Mouse (Mus musculus) thymus, postnatal 10 days (tissue): Measurements from ENCODE around the gene Ube2h.

Experiments
- DNase-seq, 2 experiments: peaks; one replicate each; pipeline ENCODE4 v3.0.0; 2021; ENCODE audit warnings: low spot score in 2 of 2

Ube2h gene

GRCm38 (mm10) chr6:30299683-30300082, 4.7 kb downstream of the Ube2h start:
- no peak for DNase-seq

GRCm38 (mm10) chr6:30299116-30299515, 5.2 kb downstream of the Ube2h start:
- no peak for DNase-seq

DNA sequence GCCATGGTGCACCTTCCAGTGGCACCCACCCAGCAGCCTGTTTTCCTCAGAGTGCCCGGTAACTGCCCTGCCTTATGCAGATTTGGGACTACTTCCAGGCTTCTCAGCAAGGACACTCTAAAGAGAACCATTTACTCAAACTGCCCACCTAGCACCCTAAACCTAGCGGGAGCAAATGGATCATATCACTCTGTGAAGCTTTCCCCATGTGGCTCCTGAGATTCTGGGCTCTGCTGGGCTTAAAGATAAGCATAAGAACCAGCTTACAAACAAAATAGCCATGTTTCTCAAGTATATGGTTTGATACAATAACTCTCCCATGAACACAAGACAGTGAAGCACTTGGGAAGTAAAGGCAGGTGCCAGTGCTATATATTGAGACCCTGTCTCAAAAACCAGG, 11.8 kb downstream of the Ube2h start:
- DNase-seq: no peak

DNA sequence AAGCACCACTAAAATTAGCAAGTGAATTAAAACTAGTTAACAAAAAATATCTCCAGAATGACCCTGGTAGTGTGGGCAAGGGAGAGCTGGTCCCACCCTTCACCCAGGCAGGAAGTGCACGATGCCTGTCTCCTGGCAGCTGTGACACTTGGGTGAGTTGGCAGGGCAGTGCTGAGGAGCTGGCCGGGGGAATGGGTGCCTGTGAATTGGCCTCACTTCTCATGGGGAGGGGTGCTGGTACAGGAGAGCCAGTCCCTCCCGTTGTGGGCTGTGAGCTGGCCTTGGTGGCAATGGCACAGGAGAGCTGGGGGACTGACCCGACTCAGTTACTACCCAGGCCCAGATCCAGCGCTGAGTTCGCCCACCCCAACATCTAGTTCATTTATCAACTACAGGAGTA, 16.4 kb downstream of the Ube2h start:
- DNase-seq: no peak

- no peak for DNase-seq
Observed at GRCm38 (mm10) chr6:30286642-30287041, 17.7 kb downstream of the Ube2h start.

DNA sequence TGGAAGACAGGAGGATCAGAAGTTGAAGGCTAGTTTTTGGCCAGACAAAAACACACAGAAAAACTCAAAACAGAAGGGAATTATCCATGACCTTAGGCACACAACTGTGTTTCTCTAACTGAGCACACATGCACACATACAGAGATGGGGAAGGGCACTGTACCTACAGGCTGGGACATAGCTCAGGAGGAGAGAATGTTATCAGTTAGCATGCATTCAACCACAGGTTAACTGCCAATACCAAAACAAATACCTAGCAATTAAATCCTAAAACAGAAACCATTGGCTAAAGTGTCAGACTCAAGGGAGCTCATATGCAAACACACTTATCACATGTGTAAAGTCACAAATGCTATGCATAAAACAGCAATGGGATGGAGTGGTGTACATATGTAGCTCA, 20.2 kb downstream of the Ube2h start:
- DNase-seq: no peak

GRCm38 (mm10) chr6:30282361-30282760, 22.0 kb downstream of the Ube2h start:
- DNase-seq: no peak

DNA sequence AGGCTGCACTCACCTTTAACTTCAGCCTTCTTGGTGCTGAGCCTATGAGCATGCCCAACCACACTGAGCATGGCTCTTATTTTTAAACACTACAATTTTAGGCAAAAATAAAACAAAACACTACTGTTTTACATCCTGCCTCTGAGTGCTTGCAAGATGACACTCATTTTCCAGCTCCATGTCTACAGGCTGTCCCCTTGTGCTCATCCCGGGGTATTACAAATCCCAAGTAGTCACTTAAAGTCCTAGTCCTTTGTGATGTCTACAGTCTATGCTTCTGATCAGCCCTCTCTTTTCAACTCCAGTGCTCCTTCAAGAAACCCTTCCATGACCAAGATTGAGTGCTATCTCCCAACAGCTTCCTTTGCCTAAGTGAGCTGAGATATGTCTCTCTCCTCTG, 26.0 kb downstream of the Ube2h start:
- DNase-seq: no peak

DNA sequence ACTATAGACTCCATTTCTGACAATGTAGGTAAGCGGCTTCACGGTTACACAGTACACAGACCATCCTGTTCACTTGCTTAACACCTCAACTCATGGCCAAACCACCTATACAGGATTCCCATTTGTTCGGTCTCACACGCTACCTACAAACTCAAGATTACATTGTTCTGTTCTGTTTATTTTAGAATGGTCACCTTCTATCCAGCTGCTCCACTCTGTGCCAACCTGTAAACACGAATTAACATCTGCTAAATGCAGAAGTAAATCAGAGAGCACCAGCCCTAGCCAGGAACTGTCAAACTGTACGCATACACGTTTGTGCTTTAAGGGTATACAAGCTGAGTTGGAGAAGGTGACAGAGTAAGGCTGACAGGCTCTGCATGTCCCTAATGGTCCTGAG, 27.5 kb downstream of the Ube2h start:
- no peak for DNase-seq

DNA sequence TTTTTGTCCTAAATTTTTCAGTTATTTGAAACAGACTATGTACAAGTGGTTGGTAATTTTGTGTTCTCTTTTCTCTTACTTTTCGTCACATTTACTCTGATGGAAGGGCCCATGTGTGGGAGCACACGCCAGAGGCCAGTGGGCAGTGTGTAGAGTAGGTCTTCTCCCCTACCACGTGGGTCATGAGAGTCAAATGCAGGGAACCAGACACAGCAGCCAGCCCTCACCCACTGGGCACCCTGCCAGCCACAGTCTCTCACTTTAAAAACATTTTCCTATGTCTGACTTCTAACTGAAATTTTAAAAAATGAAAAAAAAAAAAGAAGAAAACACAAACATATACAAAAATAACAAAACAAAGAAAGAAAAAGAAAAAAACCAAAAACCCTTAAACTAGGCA, 28.0 kb downstream of the Ube2h start:
- no peak for DNase-seq

DNA sequence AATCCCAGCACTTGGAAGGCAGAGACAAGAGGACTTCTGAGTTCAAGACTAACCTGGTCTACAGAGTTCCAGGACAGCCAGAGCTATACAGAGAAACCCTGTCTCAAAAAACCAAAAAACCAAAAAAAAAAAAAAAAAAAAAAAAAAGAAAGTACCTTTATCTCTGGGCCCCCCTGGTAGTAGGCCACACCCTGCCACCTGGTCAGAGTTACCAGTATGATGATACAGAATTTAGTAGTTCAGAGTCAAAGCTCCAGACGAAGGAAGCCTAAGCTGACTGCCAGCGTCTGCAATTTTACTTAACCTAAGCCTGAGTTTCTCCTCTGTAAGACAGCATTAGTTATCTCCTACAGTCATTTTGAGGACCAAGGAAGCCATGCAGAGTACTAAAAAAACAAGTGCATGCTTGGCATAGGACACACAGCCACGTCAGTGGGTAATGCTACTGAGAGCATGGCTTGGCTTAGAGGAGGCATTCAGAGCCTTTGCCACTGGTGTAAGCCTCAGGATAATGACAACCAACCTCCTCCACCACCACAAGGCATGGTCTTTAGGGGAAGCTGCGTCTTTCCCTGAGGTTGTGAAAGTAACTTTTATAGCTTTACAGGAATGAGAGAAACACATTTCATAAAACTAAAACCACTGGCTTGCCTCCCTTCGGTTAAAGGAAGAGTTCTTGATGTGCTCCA, 29.0 kb downstream of the Ube2h start:
- DNase-seq: no peak

DNA sequence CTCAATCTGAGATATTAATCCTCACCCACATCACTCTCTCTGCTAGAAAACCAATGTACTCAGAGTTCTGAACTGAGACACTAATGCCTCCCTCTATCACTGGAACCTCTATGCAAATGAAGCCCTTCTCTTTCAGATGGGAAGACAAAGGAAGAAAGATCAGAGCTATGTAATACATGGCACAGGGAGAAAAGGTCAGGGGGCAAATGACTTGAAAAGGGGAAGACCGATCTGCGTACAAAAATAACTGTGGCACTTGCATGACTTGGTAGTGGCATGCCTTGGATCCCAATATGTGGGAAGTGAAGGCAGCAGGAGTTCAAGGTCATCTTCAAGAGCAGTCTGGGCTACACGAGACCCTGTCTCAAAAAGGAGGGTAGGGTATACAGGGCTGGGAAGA, 31.4 kb downstream of the Ube2h start:
- no peak for DNase-seq

GRCm38 (mm10) chr6:30272338-30272905, 31.9 kb downstream of the Ube2h start:
- DNase-seq: no peak

DNA sequence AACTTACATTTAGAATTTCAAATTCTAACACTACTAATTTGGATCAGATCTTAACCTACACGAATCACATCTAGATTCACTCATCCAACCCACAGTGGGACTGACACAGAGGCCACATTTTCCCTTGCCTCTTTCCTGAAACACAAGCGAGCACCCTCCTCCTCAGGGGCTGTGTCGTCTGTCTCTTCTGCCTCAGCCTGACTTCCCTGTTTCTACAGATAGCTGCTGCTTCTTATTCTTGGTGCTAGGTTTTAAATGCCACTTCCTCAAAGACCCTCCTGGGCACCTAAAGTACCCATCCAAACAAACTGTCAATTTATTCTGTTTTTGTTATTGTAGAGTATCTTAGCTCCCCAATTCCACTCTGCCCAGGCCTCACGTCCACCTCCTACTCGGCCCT, 34.5 kb downstream of the Ube2h start:
- DNase-seq: no peak

DNA sequence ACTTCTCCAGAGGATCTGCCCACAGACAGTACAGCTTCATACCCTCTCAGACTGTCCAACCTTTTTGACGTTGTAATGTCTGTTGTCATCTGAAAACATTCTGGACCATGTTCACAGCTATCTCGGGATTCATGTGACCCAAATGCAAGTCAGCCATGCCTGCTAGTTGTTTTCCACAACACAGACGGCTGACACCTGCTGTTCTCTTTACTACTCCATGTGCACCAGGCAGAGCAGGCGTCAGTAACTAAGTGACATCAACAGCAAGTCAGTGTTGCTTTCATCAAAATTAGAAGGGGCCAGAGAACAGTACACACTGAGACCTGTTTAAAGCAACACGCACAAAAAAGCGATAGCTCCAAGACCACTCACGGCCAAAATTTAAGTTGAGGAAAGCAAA, 36.9 kb downstream of the Ube2h start:
- no peak for DNase-seq

DNA sequence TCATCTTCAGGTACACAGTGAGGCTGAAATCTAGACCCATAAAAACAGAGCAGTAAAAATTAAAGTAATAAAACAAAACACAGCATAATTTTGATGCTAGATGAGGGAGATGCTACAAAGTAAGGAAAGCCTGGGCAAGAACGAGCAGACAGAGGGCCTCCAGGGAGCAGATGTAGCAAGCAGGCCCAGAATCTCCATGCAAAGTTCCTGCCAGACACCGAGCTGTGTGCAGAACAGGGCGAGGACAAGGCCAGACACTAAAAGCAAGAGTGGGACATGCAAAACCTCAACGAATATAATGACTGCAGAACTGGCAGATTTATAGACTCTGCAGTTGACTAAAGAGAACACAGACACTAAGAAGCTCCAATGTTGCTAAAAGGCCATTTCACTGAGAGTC, 38.9 kb downstream of the Ube2h start:
- no peak for DNase-seq

- no peak for DNase-seq
Observed at GRCm38 (mm10) chr6:30263053-30263452, 41.3 kb downstream of the Ube2h start.

- DNase-seq: no peak
Observed at GRCm38 (mm10) chr6:30259271-30259670, 45.1 kb downstream of the Ube2h start.

GRCm38 (mm10) chr6:30257962-30258361, 46.4 kb downstream of the Ube2h start:
- DNase-seq: no peak

DNA sequence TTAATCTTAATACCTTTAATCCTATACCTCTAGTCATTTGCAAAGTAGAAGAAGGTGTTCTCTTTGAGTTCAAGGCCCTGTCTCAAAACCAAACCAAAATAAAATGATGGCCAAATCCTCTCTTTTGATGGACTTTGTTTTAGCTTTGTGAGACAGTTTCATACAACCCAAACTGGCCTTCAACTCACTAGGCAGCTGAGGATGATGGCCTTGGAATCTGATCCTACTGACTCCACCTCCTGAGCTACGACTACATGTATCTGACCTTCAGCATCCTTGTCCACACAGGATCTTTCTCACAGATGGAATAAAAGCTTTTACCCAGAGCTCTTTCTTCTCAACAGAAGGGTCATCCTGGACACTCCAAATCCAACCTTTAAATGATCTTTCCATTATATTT, 48.5 kb downstream of the Ube2h start:
- no peak for DNase-seq

- no peak for DNase-seq
Observed at GRCm38 (mm10) chr6:30252271-30253010, 51.9 kb downstream of the Ube2h start.

GRCm38 (mm10) chr6:30248708-30249107, 55.6 kb downstream of the Ube2h start:
- DNase-seq: no peak

GRCm38 (mm10) chr6:30245940-30246339, 58.4 kb downstream of the Ube2h start:
- no peak for DNase-seq
